8 mouse cellular contexts compared by ENCODE assay signal in the genomic region with DNA sequence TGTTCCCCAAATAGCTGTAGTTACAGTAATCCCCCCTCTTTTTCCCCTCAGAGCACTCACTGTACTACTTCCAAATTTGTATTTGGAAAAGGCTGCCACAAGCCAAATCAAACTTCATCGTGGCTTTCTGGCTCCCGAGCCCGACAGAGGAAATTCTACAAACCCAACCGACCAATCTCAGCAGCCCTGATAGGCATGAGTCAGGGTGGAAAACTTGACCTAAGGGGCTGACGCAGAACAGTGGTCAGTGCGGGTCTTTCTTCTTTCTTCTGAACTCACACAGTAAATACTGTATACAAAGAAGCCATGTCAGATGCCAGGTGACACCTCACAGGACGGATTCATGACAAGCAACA.
DNase-seq lines count a peak whose midpoint lies in the region; ATAC-seq lines count a peak whose summit lies in the region.

No protein-coding gene starts in this region.

- peak overlapping the region; percentile 9; the same call in 1 of the 2 replicates for H3K4me2 ChIP-seq in heart, embryonic 15.5 days
- no peak overlapping the region for H3K4me2 ChIP-seq in liver, embryonic 12.5 days

- no peak overlapping the region for H3K4me3 ChIP-seq in heart, embryonic 15.5 days
- no peak overlapping the region for H3K4me3 ChIP-seq in liver, embryonic 12.5 days

- H3K36me3 ChIP-seq in heart, embryonic 15.5 days = no peaks in the 10 kb centered on the region
- H3K36me3 ChIP-seq in liver, embryonic 12.5 days = no peaks in the 10 kb centered on the region

- H3K9ac ChIP-seq in heart, embryonic 15.5 days = peak overlapping the region; percentile 44
- H3K9ac ChIP-seq in liver, embryonic 12.5 days = no peak overlapping the region

- H3K4me1 ChIP-seq in heart, embryonic 15.5 days (replicated peaks) = peaks cover 53% of the 10 kb centered on the region
- H3K4me1 ChIP-seq in liver, embryonic 12.5 days = peaks cover 21% of the 10 kb centered on the region

- peak overlapping the region; percentile 87 for H3K27ac ChIP-seq in heart, embryonic 15.5 days
- H3K27ac ChIP-seq in liver, embryonic 12.5 days = peak overlapping the region; percentile 32; the same call in 1 of the 2 replicates

- H3K9me3 ChIP-seq in heart, embryonic 15.5 days (replicated peaks) = no peaks in the 10 kb centered on the region
- H3K9me3 ChIP-seq in liver, embryonic 12.5 days (replicated peaks) = no peaks in the 10 kb centered on the region

- H3K27me3 ChIP-seq in heart, embryonic 15.5 days = no peaks in the 10 kb centered on the region
- H3K27me3 ChIP-seq in liver, embryonic 12.5 days (replicated peaks) = peaks cover 8% of the 10 kb centered on the region

- peak; percentile 69 for ATAC-seq in heart, embryonic 15.5 days (replicated peaks; ENCODE audit: insufficient number of reproducible peaks, insufficient read depth, low FRiP score, low read depth)
- ATAC-seq in liver, embryonic 12.5 days = no peak

- 17% methylated on average over 7 of the region's 7 CpGs for WGBS in heart, embryonic 15.5 days
- WGBS in liver, embryonic 12.5 days (ENCODE audit: insufficient replicate concordance) = 19% methylated on average over 7 of the region's 7 CpGs

- peak; percentile 65 for DNase-seq in adrenal gland, adult 2 months
- no peak for DNase-seq in adrenal gland, postnatal 4 days (ENCODE audit: low spot score in 2 of 2)
- DNase-seq in Muller cell, postnatal 12 days (ENCODE audit: inconsistent ontology term) = peak; percentile 94
- no peak for DNase-seq in cerebellum, adult 9-10 months
- no peak for DNase-seq in cerebellum, adult 11-12 months
- no peak for DNase-seq in cerebellum, postnatal 10 days

Comparison
In these comparisons a context has a peak if more than half of its experiments do, and no peak if none do; other contexts are left out.
1. DNase-seq: peak in adrenal gland, adult 2 months (single experiment) and Muller cell, postnatal 12 days (single experiment); none in adrenal gland, postnatal 4 days (0 of 2), cerebellum, adult 9-10 months (single experiment), cerebellum, adult 11-12 months (single experiment) and cerebellum, postnatal 10 days (0 of 2).